Mouse (Mus musculus): ENCODE data around the gene Bub1b. TPM values are rescaled to one million over a fixed set of nuclear protein-coding genes. Genes with fewer than 3 reads are reported as not detected.

The Bub1b gene
- polyA plus RNA-seq, 1 experiment from 2014 or later = 107 TPM

GRCm38 (mm10) chr2:118567179-118567578 is 30.8 kb upstream of the Bub1b start:
- no peaks in the 10 kb centered on the region for H3K36me3 ChIP-seq (ENCODE audit: control insufficient read depth, insufficient read depth, low read length)
- no peaks in the 10 kb centered on the region for H3K9me3 ChIP-seq (ENCODE audit: control insufficient read depth, low read length)
- no peak overlapping the region for H3K27ac ChIP-seq (ENCODE audit: low read depth, low read length)
- no peaks in the 10 kb centered on the region for H3K4me1 ChIP-seq (ENCODE audit: control insufficient read depth, insufficient read depth, low read length)
- WGBS = 89% methylated on average over 8 of the region's 8 CpGs
- no peak overlapping the region for H3K9ac ChIP-seq (ENCODE audit: low read depth, low read length)
- H3K4me2 ChIP-seq (replicated peaks; ENCODE audit: low read depth, low read length) = no peak overlapping the region
- no peaks in the 10 kb centered on the region for H3K27me3 ChIP-seq (ENCODE audit: control insufficient read depth, insufficient read depth, low read length)
- H3K4me3 ChIP-seq (ENCODE audit: low read length) = no peak overlapping the region
- ATAC-seq (ENCODE audit: low FRiP score, low TSS enrichment) = no peak

DNA sequence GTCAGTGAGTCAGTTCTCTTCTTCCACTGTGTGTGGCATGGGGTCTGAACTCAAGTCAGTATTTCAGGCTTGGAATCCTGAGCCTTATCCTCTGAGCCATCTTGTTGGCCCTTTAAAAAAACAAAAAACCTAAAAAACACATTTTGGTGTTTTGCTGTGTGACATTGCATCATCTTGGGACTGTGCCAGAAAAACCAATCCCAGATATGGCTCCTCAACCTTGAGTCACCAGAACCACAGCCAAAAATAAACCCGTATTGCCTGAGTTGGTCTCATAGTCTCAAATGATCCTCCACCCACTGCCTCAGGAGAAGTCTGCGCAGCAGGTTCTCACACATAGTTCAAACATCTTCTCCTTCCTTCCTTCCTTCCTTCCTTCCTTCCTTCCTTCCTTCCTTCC is 27.1 kb upstream of the Bub1b start:
- no peaks in the 10 kb centered on the region for H3K27me3 ChIP-seq (ENCODE audit: control insufficient read depth, insufficient read depth, low read length)
- WGBS = 82% methylated on average over 2 of the region's 2 CpGs
- H3K36me3 ChIP-seq (ENCODE audit: control insufficient read depth, insufficient read depth, low read length) = no peaks in the 10 kb centered on the region
- H3K4me1 ChIP-seq (ENCODE audit: control insufficient read depth, insufficient read depth, low read length) = no peaks in the 10 kb centered on the region
- H3K4me2 ChIP-seq (replicated peaks; ENCODE audit: low read depth, low read length) = no peak overlapping the region
- H3K27ac ChIP-seq (ENCODE audit: low read depth, low read length) = no peak overlapping the region
- H3K9me3 ChIP-seq (ENCODE audit: control insufficient read depth, low read length) = no peaks in the 10 kb centered on the region
- no peak overlapping the region for H3K4me3 ChIP-seq (ENCODE audit: low read length)
- H3K9ac ChIP-seq (ENCODE audit: low read depth, low read length) = no peak overlapping the region
- no peak for ATAC-seq (ENCODE audit: low FRiP score, low TSS enrichment)

DNA sequence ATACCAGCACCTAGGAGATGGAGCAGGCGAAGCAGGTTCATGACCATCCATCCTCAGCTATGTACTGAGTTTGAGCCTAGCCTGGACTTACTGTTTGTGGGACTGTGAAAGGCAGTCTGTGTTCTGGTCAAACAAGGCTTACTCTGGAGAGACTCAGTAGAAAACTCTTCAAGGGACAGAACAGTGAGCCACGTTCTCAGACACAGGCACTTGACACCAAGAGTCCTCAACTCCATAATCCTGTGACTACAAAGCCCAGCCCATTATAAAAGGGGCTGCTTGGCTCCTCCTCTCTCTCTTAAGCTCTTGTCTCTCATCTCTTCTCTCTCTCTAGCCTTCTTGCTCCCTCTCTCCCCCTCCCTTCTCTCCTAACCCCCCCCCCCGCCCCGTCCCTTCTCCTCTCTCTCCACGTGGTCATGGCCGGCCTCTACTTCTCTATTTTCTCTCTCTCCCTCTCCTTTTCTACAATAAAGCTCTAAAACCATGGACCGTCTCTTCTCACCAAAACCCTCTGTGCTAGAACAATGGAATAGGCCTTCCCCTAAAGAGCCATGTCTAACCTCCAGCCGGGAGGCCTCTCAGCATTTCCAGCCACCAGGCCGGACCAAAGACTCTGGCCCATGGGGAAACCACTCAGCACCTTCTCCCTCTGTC is 25.7 kb upstream of the Bub1b start:
- H3K4me2 ChIP-seq (replicated peaks; ENCODE audit: low read depth, low read length) = no peak overlapping the region
- no peak overlapping the region for H3K27ac ChIP-seq (ENCODE audit: low read depth, low read length)
- ATAC-seq (ENCODE audit: low FRiP score, low TSS enrichment) = no peak
- H3K4me1 ChIP-seq (ENCODE audit: control insufficient read depth, insufficient read depth, low read length) = no peaks in the 10 kb centered on the region
- H3K9me3 ChIP-seq (ENCODE audit: control insufficient read depth, low read length) = no peaks in the 10 kb centered on the region
- H3K27me3 ChIP-seq (ENCODE audit: control insufficient read depth, insufficient read depth, low read length) = no peaks in the 10 kb centered on the region
- WGBS = 86% methylated on average over 8 of the region's 9 CpGs
- no peak overlapping the region for H3K4me3 ChIP-seq (ENCODE audit: low read length)
- no peaks in the 10 kb centered on the region for H3K36me3 ChIP-seq (ENCODE audit: control insufficient read depth, insufficient read depth, low read length)
- H3K9ac ChIP-seq (ENCODE audit: low read depth, low read length) = no peak overlapping the region

DNA sequence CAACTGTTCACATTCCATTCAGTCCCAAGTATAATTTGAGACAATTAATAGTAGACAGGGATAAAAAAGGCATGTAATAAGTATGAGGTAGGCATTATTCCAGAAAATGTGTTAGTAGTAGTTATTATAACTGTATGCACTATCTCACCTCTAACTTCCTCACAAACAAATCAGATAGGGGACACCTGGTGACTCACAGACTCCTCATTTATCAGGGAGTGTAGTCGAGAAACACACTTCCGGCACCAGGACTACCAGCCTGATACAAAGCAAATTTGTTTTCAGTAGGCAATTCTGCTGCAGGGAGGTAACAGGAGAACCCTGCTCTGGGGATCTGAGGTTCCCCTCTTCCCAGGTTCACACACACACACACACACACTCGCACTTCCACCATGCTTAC is 24.9 kb upstream of the Bub1b start:
- Histone ChIP-seq H3K36me3 (ENCODE audit: control insufficient read depth, insufficient read depth, low read length) (no peaks in the 10 kb centered on the region), H3K9me3 (ENCODE audit: control insufficient read depth, low read length) (no peaks in the 10 kb centered on the region), H3K9ac (ENCODE audit: low read depth, low read length) (no peak overlapping the region), H3K27me3 (ENCODE audit: control insufficient read depth, insufficient read depth, low read length) (no peaks in the 10 kb centered on the region), H3K27ac (ENCODE audit: low read depth, low read length) (no peak overlapping the region), H3K4me3 (ENCODE audit: low read length) (no peak overlapping the region), H3K4me2 (replicated peaks; ENCODE audit: low read depth, low read length) (no peak overlapping the region), H3K4me1 (ENCODE audit: control insufficient read depth, insufficient read depth, low read length) (no peaks in the 10 kb centered on the region)
- 56% methylated on average over 3 of the region's 3 CpGs for WGBS
- no peak for ATAC-seq (ENCODE audit: low FRiP score, low TSS enrichment)

- H3K4me2 ChIP-seq (replicated peaks; ENCODE audit: low read depth, low read length) = no peak overlapping the region
- H3K36me3 ChIP-seq (ENCODE audit: control insufficient read depth, insufficient read depth, low read length) = no peaks in the 10 kb centered on the region
- no peak overlapping the region for H3K27ac ChIP-seq (ENCODE audit: low read depth, low read length)
- H3K9me3 ChIP-seq (ENCODE audit: control insufficient read depth, low read length) = no peaks in the 10 kb centered on the region
- WGBS = 45% methylated on average over 5 of the region's 5 CpGs
- no peaks in the 10 kb centered on the region for H3K4me1 ChIP-seq (ENCODE audit: control insufficient read depth, insufficient read depth, low read length)
- no peak overlapping the region for H3K4me3 ChIP-seq (ENCODE audit: low read length)
- no peaks in the 10 kb centered on the region for H3K27me3 ChIP-seq (ENCODE audit: control insufficient read depth, insufficient read depth, low read length)
- no peak overlapping the region for H3K9ac ChIP-seq (ENCODE audit: low read depth, low read length)
- no peak for ATAC-seq (ENCODE audit: low FRiP score, low TSS enrichment)
Measured at GRCm38 (mm10) chr2:118586013-118586412, 12.0 kb upstream of the Bub1b start.

- Histone ChIP-seq H3K4me3 (ENCODE audit: low read length) (no peak overlapping the region), H3K4me2 (replicated peaks; ENCODE audit: low read depth, low read length) (no peak overlapping the region), H3K27ac (ENCODE audit: low read depth, low read length) (no peak overlapping the region), H3K9ac (ENCODE audit: low read depth, low read length) (no peak overlapping the region), H3K36me3 (ENCODE audit: control insufficient read depth, insufficient read depth, low read length) (no peaks in the 10 kb centered on the region), H3K4me1 (ENCODE audit: control insufficient read depth, insufficient read depth, low read length) (no peaks in the 10 kb centered on the region), H3K27me3 (ENCODE audit: control insufficient read depth, insufficient read depth, low read length) (no peaks in the 10 kb centered on the region), H3K9me3 (ENCODE audit: control insufficient read depth, low read length) (no peaks in the 10 kb centered on the region)
- WGBS = 68% methylated on average over 3 of the region's 3 CpGs
- ATAC-seq (ENCODE audit: low FRiP score, low TSS enrichment) = no peak
Measured at GRCm38 (mm10) chr2:118587686-118588085, 10.3 kb upstream of the Bub1b start.

DNA sequence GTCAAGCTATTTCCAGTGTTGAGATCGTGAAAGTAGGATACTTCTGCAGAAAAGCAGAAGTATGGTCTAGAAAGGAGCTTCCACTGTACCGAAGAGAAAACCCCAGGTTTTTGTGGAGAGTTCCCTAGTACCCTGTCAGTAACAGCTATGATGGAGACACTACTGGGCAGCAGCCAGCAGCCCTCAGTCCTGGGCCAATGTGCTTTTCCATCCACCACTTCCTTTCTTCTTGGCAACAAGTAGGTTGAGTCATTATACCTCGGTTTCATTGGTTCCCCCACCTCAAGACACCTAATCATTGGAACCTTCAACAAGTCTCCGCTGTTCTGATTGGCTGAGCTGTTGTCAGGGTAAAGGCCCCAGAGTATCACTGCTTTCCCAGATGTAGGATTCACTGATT is 6.9 kb upstream of the Bub1b start:
- H3K4me3 ChIP-seq (ENCODE audit: low read length) = no peak overlapping the region
- no peak overlapping the region for H3K9ac ChIP-seq (ENCODE audit: low read depth, low read length)
- no peak overlapping the region for H3K4me2 ChIP-seq (replicated peaks; ENCODE audit: low read depth, low read length)
- no peaks in the 10 kb centered on the region for H3K9me3 ChIP-seq (ENCODE audit: control insufficient read depth, low read length)
- ATAC-seq (ENCODE audit: low FRiP score, low TSS enrichment) = no peak
- H3K36me3 ChIP-seq (ENCODE audit: control insufficient read depth, insufficient read depth, low read length) = no peaks in the 10 kb centered on the region
- no peaks in the 10 kb centered on the region for H3K27me3 ChIP-seq (ENCODE audit: control insufficient read depth, insufficient read depth, low read length)
- WGBS = 89% methylated on average over 4 of the region's 4 CpGs
- no peaks in the 10 kb centered on the region for H3K4me1 ChIP-seq (ENCODE audit: control insufficient read depth, insufficient read depth, low read length)
- H3K27ac ChIP-seq (ENCODE audit: low read depth, low read length) = no peak overlapping the region

GRCm38 (mm10) chr2:118599087-118599486 is 1.1 kb downstream of the Bub1b start:
- Histone ChIP-seq H3K9ac (ENCODE audit: low read depth, low read length) (peak overlapping the region; percentile 53), H3K4me3 (ENCODE audit: low read length) (peak overlapping the region; percentile 71), H3K9me3 (ENCODE audit: control insufficient read depth, low read length) (no peaks in the 10 kb centered on the region), H3K36me3 (ENCODE audit: control insufficient read depth, insufficient read depth, low read length) (peaks cover 38% of the 10 kb centered on the region; the same call in 1 of the 2 replicates), H3K27me3 (ENCODE audit: control insufficient read depth, insufficient read depth, low read length) (no peaks in the 10 kb centered on the region), H3K27ac (ENCODE audit: low read depth, low read length) (no peak overlapping the region), H3K4me1 (ENCODE audit: control insufficient read depth, insufficient read depth, low read length) (peaks cover 10% of the 10 kb centered on the region), H3K4me2 (replicated peaks; ENCODE audit: low read depth, low read length) (peak overlapping the region; percentile 55)
- 34% methylated on average over 5 of the region's 5 CpGs for WGBS
- ATAC-seq (ENCODE audit: low FRiP score, low TSS enrichment) = no peak

DNA sequence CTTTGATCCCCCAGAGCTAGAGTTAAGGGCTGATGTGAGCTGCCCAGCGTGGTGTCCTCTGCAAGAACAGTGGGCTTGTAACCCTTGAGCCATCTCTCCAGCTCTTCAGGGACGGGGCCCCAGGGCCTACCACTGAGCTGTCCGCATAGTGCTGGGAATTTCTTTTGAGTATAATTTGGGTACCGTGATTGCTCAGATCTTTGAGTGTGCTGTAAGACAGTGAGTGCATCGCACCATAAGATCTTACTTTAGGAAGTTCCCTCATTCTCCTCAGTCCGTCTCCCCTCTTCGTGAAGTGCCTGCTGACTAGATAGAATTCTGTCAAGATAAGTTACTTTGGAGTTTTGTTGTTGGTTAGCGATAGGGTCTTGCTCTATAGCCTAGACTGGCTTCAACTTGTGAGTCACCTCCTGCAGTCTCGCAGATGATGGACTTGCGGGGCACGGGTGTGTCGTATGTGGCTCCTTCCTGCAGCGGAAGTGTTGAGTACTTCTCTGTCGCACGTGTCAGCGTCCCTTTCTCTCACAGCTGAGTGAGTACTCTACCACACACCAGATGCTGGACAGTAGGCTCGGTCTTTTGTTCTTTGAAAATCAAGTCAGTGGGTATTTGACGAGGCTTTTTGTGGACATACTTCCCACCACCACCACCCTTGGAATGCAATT is 3.7 kb downstream of the Bub1b start:
- H3K4me2 ChIP-seq (replicated peaks; ENCODE audit: low read depth, low read length) = no peak overlapping the region
- H3K9me3 ChIP-seq (ENCODE audit: control insufficient read depth, low read length) = no peaks in the 10 kb centered on the region
- H3K4me1 ChIP-seq (ENCODE audit: control insufficient read depth, insufficient read depth, low read length) = peaks cover 10% of the 10 kb centered on the region
- H3K27me3 ChIP-seq (ENCODE audit: control insufficient read depth, insufficient read depth, low read length) = no peaks in the 10 kb centered on the region
- H3K27ac ChIP-seq (ENCODE audit: low read depth, low read length) = no peak overlapping the region
- H3K4me3 ChIP-seq (ENCODE audit: low read length) = no peak overlapping the region
- H3K36me3 ChIP-seq (ENCODE audit: control insufficient read depth, insufficient read depth, low read length) = peaks cover 63% of the 10 kb centered on the region
- no peak overlapping the region for H3K9ac ChIP-seq (ENCODE audit: low read depth, low read length)
- ATAC-seq (ENCODE audit: low FRiP score, low TSS enrichment) = no peak
- 89% methylated on average over 18 of the region's 18 CpGs for WGBS
